Mouse (Mus musculus) MN1 (cell line): ENCODE measurements around the gene Emilin2.

Experiments
- DNase-seq: peaks from one replicate; pipeline ENCODE4 v3.0.0-alpha.2; 2016; ENCODE audit warnings: low spot score

Gene Emilin2

GRCm38 (mm10) chr17:71230108-71230709 lies 81.6 kb downstream of the Emilin2 start:
- no peak for DNase-seq

DNA sequence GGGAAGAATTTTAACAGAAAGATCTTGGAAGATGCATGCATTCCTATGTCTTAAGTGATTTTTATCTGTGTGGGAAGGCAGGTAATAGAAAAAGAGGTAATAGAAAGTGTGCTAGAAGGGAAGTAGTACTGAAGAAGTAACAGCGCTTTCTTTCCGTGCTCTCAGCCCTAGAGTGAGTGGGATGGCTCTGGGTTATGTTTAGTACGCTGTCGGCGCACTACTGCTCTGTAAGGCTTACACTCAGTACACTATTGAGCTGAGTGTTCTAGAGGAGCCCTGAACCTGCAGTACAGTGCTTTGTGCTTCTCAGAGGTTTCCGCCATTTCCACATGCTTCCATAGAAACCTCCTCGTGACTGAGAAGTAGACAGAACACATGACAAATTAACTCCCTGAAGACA lies 83.1 kb downstream of the Emilin2 start:
- no peak for DNase-seq

DNA sequence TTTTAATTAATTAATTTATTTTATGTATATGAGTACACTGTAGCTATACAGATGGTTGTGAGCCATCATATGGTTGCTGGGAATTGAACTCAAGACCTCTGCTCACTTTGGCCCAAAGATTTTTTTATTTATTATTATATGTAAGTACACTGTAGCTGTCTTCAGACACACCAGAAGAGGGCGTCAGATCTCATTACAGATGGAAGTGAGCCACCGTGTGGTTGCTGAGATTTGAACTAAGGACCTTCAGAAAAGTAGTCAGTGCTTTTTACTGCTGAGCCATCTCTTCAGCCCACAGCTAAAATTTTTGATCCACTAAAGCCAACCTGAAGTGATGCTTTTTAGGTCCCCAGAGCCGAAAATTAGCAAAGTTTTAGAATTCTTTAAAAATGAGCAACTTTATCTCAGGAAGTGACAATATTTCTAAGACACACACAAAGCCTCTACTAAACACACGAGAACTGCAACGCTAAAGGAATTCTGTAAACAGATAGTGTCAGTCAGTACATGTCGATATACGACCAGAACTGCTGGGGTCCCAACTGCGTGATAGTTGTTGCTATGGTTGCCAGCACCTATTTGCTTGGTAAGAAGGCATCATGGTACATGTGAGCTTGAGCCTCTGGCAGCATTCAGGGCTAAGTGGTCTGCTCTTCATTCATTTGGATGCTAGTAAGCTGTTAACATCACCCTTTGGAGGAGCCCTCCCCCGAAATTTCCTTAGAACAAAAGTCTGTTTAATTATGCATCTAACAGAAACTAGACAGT lies 84.5 kb downstream of the Emilin2 start:
- no peak for DNase-seq

GRCm38 (mm10) chr17:71225091-71225490 lies 86.7 kb downstream of the Emilin2 start:
- no peak for DNase-seq

- no peak for DNase-seq
These were observed 87.3 kb downstream of the Emilin2 start for GRCm38 (mm10) chr17:71224521-71224920.

GRCm38 (mm10) chr17:71223676-71224075 lies 88.1 kb downstream of the Emilin2 start:
- DNase-seq = no peak

GRCm38 (mm10) chr17:71221383-71221782 lies 90.4 kb downstream of the Emilin2 start:
- DNase-seq = no peak

DNA sequence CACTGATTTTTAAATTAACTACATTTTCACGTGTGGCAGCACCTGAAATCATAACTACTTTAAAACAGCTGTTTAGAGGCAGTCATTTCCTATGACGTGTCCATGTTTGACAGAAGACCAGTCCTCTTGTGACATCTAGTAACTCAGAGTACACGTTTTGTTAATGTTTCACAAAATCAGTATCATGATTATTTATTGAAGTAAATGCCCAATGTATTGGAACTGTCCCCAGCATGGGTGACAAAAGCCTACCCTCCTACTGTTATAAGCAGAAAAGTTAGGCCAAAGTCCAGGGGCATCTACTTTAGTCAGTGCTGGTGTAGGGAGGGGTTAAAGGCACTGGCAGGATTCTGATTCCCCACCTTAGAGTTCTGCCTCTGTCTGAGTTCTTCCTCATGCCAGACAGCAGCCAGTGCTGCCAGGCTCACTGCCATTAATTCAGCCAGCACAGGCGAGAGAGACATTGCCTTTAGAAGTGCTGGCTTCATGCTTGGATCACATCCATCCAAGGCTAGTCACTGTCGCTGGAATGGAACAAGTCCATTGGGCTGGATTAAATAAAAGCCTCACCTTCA lies 94.6 kb downstream of the Emilin2 start:
- DNase-seq = no peak

DNA sequence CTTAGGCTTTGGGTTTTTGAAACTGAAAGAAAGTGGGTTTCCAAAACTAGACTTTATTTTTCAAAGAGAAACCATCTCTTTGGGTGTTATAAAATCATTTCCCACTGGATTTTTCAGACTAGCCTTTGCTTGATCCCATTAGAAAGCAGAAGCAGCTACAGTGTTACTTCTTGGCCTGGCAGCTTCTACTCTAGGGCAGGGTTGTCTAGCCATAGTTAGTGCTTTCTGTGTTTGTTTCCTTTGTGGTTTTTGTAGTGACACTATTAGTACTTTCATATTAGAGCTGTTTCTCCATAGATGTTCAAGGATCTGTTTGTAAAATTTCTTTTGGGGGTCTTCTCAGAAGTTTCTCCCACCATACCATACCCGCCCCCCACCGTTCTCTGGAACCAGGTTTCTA lies 95.5 kb downstream of the Emilin2 start:
- DNase-seq = no peak

- DNase-seq = no peak
These were observed 96.4 kb downstream of the Emilin2 start for GRCm38 (mm10) chr17:71215241-71215839.

DNA sequence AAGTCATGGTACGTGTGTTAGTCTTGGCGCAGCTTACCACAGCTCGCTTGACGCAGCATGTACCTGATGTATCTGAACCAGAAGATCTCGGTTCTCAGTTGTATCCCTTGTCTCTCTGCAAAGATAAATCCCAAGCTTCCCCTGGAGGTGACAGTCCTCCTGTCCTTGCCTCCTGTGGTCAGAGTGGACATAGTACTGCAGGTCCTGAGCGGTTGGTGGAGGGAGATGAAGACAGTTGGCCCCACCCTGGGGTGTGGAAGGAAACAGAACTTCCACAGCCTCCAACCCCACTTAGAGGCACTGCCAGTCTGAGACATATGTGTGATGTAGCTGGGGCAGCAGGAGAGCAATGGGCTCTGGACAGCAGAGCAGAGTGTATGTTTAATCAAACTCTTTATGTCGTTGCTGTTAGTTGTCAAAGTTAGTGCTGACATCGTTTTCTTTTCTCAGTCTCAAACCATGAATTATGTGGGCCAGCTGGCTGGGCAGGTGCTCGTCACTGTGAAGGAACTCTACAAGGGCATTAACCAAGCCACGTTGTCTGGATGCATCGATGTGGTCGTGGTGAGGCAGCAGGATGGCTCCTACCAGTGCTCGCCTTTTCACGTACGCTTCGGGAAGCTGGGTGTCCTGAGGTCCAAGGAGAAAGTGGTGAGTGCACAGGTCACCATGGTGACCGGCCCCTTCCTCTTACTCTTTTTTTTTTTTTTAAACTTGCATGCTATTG lies 97.1 kb downstream of the Emilin2 start:
- no peak for DNase-seq

DNA sequence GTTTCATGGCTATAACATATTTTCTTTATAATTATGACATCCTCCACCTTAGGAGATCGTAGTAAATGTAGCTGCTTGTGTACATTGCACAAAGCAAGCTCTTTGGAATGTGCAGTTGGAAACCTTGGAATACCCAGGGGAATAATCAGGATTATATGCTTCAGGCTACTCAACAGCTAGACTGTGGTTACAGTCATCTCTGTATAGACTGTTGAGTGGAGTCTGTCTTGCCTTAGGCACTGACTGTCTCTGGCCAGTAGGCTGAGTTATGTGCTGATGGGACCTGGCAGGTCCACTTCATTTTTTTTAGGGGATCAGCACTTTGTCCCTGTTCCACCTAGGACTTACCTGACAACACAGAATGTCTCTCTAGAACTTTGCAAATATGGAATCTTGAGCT lies 98.1 kb downstream of the Emilin2 start:
- no peak for DNase-seq

DNA sequence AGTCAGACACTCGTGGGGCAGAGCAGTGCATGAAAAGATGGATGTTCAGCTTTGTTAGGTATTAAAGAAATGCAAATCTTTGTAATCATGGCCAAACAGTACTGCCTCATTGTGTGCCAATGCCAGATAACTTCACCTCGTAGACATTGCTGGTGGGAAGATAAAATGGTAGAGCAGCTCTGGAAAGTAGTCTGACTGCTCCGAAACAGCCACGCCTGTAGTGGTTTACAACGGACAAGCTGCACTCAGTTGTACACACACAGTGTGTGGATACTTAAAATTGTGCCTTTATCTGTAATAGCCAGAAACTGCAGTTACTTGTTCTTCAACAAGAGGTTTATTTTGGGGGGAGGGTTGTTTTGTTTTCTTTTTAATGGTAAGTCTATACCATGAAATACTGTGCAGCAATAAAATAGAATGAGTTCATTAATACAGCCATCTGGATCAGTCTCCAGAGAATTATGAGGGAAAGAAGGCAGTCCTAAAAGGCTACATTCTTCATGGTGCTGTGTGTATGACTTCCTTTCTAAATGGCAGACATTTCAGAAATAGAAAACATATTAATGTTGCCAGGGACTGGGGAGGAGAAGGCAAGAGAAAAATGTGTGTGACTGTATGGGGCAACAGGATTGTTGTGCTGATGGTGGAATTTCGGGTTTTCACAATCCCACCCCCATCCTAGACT lies 99.7 kb downstream of the Emilin2 start:
- DNase-seq = no peak

DNA sequence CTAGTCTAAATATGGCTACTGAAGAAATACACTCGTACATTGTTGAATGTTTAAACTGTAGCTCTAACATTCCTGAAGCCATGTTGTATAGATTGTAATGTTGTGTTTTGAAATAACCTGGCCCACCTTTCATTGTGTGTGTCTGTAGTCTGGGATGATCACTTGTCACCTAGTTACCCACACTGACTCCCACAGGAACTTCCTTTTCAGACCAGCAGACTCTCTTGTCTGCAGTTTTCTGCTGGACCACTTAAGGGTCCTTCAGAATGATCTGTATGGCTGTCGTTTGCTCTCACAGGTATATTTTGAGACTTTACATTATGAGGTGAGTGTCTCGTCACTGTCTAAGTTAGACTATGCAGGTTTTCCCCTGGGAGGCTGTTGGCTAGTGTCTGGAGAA lies 101.8 kb downstream of the Emilin2 start:
- no peak for DNase-seq

- no peak for DNase-seq
These were observed 102.9 kb downstream of the Emilin2 start for GRCm38 (mm10) chr17:71208921-71209320.

- DNase-seq = no peak
These were observed 103.4 kb downstream of the Emilin2 start for GRCm38 (mm10) chr17:71208376-71208775.

DNA sequence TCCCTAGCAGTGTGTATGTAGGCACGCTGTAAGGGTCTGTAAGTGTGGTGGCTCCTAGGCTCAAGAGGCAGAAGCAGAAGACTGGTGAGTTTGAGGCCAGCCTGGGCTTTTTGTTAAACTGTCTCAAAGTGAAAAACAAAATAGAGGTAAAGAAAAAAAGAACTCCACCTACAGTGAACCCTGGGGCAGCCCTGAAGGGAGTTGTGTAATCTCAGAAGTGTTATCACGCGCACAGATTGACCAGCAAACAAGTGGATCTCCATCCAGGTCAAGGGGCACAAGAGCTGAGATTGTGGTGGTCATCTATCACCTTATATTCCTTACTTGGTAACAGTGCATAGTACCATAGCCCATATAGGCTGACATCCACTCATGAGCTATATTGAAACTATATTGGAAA lies 104.5 kb downstream of the Emilin2 start:
- no peak for DNase-seq

DNA sequence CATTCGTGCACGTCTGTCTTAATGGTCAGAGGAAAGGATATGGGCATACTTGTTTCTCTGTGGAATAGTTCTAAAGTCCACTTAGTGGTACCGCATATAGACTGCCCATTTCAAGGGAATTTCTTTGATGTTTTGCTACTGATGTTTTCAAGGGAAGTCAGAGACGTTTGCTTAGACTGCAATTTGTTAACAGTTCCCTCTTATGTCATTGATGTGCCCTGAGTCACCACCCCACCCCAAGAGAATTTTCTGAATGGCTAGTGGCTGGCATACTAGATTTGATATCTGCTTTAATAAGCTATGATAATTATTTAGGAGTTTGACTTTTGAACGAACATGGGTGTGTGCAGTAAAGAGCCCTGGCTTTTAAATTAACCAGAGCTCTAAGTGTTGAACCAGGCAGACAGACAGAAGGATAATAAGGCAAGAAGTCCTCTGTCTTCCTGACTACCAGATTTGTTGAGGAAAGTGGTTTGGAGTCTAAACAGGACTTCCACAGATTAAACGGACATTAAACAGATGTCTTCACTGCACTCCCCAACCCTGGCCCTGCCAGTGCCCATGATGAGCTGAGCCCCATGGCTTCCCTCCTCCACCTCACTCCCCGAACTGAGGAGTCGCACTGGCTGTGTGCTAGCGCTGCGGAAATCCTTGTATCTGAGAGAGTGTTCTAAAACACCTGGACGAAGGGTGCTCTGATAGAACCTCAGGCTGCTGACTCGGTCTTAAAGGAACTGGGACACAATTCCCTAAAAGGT lies 105.5 kb downstream of the Emilin2 start:
- no peak for DNase-seq

GRCm38 (mm10) chr17:71204809-71205091 lies 107.0 kb downstream of the Emilin2 start:
- no peak for DNase-seq

GRCm38 (mm10) chr17:71203998-71204808 lies 107.6 kb downstream of the Emilin2 start:
- no peak for DNase-seq
